Mouse (Mus musculus) ES-E14 (cell line): Measurements from ENCODE around the gene Gnai2. TPM values are rescaled to one million over a fixed set of nuclear protein-coding genes. Genes with fewer than 3 reads are reported as not detected.
A peak's percentile ranks its signal among the peaks of the same experiment; 100 is the strongest.

ENCODE experiments used
- DNase-seq: peaks from one replicate; pipeline ENCODE4 v3.0.0-alpha.2; 2013; ENCODE audit warnings: low read depth, low spot score
- H3K27ac ChIP-seq: 2 replicates; pipeline ENCODE4 v1.5.1; 2012; ENCODE audit warnings: low read depth, mild to moderate bottlenecking, low read length, moderate library complexity, mixed read lengths; ENCODE audit not compliant: poor library complexity, insufficient read depth, severe bottlenecking
- H3K36me3 ChIP-seq: 2 replicates; pipeline ENCODE4 v1.6.1; 2012; ENCODE audit warnings: mild to moderate bottlenecking, low read length, moderate library complexity, mixed read lengths; ENCODE audit not compliant: control insufficient read depth, poor library complexity, insufficient read depth, severe bottlenecking
- H3K4me1 ChIP-seq, 2 experiments: fragments of 150-350 bp in 1 of 2; sonication (generic) in 1 of 2; 2 replicates each; pipeline ENCODE4 v1.6.1; 2012; ENCODE audit warnings: low read length in 2 of 2, mild to moderate bottlenecking in 1 of 2, mixed read lengths in 1 of 2; ENCODE audit not compliant: control insufficient read depth in 2 of 2, insufficient read depth in 2 of 2, poor library complexity in 1 of 2
- H3K4me3 ChIP-seq, 2 experiments: fragments of 150-350 bp in 1 of 2; sonication (generic) in 1 of 2; 2 replicates each; pipeline ENCODE4 v1.5.1; 2012; ENCODE audit warnings: low read length in 2 of 2, low read depth in 1 of 2, mild to moderate bottlenecking in 1 of 2, mixed read lengths in 1 of 2; ENCODE audit not compliant: insufficient read depth in 1 of 2, poor library complexity in 1 of 2, severe bottlenecking in 1 of 2
- H3K9ac ChIP-seq: 2 replicates; pipeline ENCODE4 v1.6.1; 2012; ENCODE audit warnings: low read depth, mild to moderate bottlenecking, low read length, mixed read lengths; ENCODE audit not compliant: poor library complexity, insufficient read depth, severe bottlenecking
- H3K9me3 ChIP-seq: fragments of 150-350 bp; sonication (generic); 2 replicates; pipeline ENCODE4 v1.6.1; 2012; ENCODE audit warnings: low read depth, mild to moderate bottlenecking, low read length; ENCODE audit not compliant: control insufficient read depth, insufficient read depth
- CHD2 ChIP-seq: IDR thresholded peaks from 2 replicates; pipeline ENCODE4 v1.6.1; 2014; ENCODE audit warnings: mild to moderate bottlenecking, low read depth, low read length, inconsistent platforms
- HCFC1 ChIP-seq: IDR thresholded peaks from 2 replicates; pipeline ENCODE4 v1.6.1; 2012; ENCODE audit warnings: low read length, inconsistent platforms, borderline replicate concordance; ENCODE audit not compliant: insufficient read depth
- MAFK ChIP-seq: IDR thresholded peaks from 2 replicates; pipeline ENCODE4 v1.6.1; 2014; ENCODE audit warnings: mild to moderate bottlenecking, low read depth, low read length, inconsistent platforms; ENCODE audit not compliant: insufficient read depth
- ZC3H11A ChIP-seq: IDR thresholded peaks from 2 replicates; pipeline ENCODE4 v1.6.1; 2012; ENCODE audit warnings: low read depth, mild to moderate bottlenecking, inconsistent platforms, low read length, borderline replicate concordance
- ZNF384 ChIP-seq: IDR thresholded peaks from 2 replicates; pipeline ENCODE4 v1.6.1; 2012; ENCODE audit warnings: low read depth, low read length, inconsistent platforms
- in situ Hi-C, 2 experiments: fragments of 600-800 bp; cut with MboI; formaldehyde crosslinking; loops; one replicate each; pipeline ENCODE4 v1.15.1; 2025; ENCODE audit warnings: low sequenced_read_pairs in 2 of 2, inconsistent platforms in 1 of 2; ENCODE audit not compliant: unreplicated experiment in 2 of 2
- total RNA-seq: library from RNA; depleted of rRNA; stranded (reverse); fragments of 300-350 nt; gene quantifications from 2 replicates; pipeline ENCODE4 v1.2.3, GENCODE M21; 2012

The Gnai2 gene
- total RNA-seq, 1 experiment = 178 TPM

- TF ChIP-seq ZNF384 (no peak), CHD2 (no peak), HCFC1 (no peak), ZC3H11A (no peak), MAFK (no peak)
- no peak for DNase-seq
- Histone ChIP-seq H3K9me3 (no peaks in the 10 kb centered on the region), H3K4me3 (no peak overlapping the region), H3K27ac (no peak overlapping the region; the same call in 1 of the 2 replicates), H3K4me1 (peaks cover 14 to 45% of the 10 kb centered on the region in 2 experiments; a peak in 3 of 4 replicates), H3K36me3 (peaks cover 1% of the 10 kb centered on the region; the same call in 1 of the 2 replicates), H3K9ac (no peak overlapping the region)
- in situ Hi-C loops = no loop called here
Measured at GRCm38 (mm10) chr9:107631311-107631826, 3.8 kb downstream of the Gnai2 start.

DNA sequence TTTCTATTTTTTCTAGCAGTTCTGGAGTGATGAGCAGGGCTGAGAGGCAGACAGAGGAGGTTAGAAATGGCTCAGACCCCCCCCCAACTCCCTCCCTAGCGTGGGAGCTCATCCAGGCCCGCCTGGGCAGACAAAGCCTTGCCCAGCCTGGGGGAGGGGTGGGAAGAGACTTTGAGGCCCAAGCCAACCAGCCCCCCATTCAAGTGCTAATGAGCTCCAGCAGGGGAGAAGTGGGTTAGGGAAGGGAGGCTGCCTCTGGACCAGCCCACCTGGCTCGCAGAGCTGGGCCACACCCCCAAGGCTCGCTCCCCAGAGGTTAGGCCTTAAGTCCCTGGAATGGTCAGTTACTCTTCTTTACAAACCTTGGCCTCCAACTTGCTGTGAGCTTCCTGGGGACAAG lies 4.6 kb downstream of the Gnai2 start:
- Histone ChIP-seq H3K9me3 (no peaks in the 10 kb centered on the region), H3K9ac (peak overlapping the region; percentile 19; the same call in 1 of the 2 replicates), H3K27ac (peak overlapping the region; percentile 69; the same call in 1 of the 2 replicates), H3K4me3 (peak overlapping the region; percentile 21 to 31; a peak in 2 of 4 replicates), H3K4me1 (peaks cover 14 to 50% of the 10 kb centered on the region in 2 experiments; a peak in 3 of 4 replicates), H3K36me3 (peaks cover 1% of the 10 kb centered on the region; the same call in 1 of the 2 replicates)
- in situ Hi-C loops = no loop called here
- DNase-seq = peak; percentile 96
- TF ChIP-seq ZNF384 = 0 out of 2 replicates have a peak, but pooled peaks have one; percentile 11
- TF ChIP-seq HCFC1 = no peak; the same call in 1 of the 2 replicates
- TF ChIP-seq MAFK = no peak
- TF ChIP-seq CHD2 = 0 out of 2 replicates have a peak, but pooled peaks have one; percentile 27
- no peak for TF ChIP-seq ZC3H11A

- peaks cover 14 to 54% of the 10 kb centered on the region in 2 experiments; a peak in 3 of 4 replicates for H3K4me1 ChIP-seq
- no peaks in the 10 kb centered on the region for H3K9me3 ChIP-seq
- peaks cover 5% of the 10 kb centered on the region; the same call in 1 of the 2 replicates for H3K36me3 ChIP-seq
- peak overlapping the region; percentile 21 to 31; a peak in 3 of 4 replicates for H3K4me3 ChIP-seq
- in situ Hi-C loops = no loop called here
- DNase-seq = no peak
- H3K27ac ChIP-seq = peak overlapping the region; percentile 69; the same call in 1 of the 2 replicates
- TF ChIP-seq CHD2 (no peak), ZC3H11A (no peak), ZNF384 (no peak), HCFC1 (no peak), MAFK (no peak)
- peak overlapping the region; percentile 19; the same call in 1 of the 2 replicates for H3K9ac ChIP-seq
Measured at GRCm38 (mm10) chr9:107629901-107630425, 5.2 kb downstream of the Gnai2 start.

- in situ Hi-C loops = no loop called here
- no peak for TF ChIP-seq ZC3H11A
- no peak for TF ChIP-seq CHD2
- no peak for TF ChIP-seq MAFK
- no peak for TF ChIP-seq HCFC1
- no peak for TF ChIP-seq ZNF384
- Histone ChIP-seq H3K4me1 (peaks cover 14 to 60% of the 10 kb centered on the region in 2 experiments; a peak in 3 of 4 replicates), H3K4me3 (peak overlapping the region; percentile 21 to 31; a peak in 3 of 4 replicates), H3K36me3 (peaks cover 5% of the 10 kb centered on the region; the same call in 1 of the 2 replicates), H3K9me3 (no peaks in the 10 kb centered on the region), H3K27ac (peak overlapping the region; percentile 69; the same call in 1 of the 2 replicates), H3K9ac (no peak overlapping the region)
- DNase-seq = no peak
Measured at GRCm38 (mm10) chr9:107629411-107629730, 5.8 kb downstream of the Gnai2 start.
